Mouse (Mus musculus) heart, adult 2 months (tissue): Measurements from ENCODE around the gene Tmem245. TPM values are rescaled to one million over a fixed set of nuclear protein-coding genes. Genes with fewer than 3 reads are reported as not detected.
A peak's percentile ranks its signal among the peaks of the same experiment; 100 is the strongest.

Experiments
- DNase-seq, 2 experiments: peaks; one replicate each; pipeline ENCODE4 v3.0.0; 2021
- H3K27ac ChIP-seq: fragments of 200-600 bp; 2 replicates; pipeline ENCODE4 v1.8.1; 2022
- H3K27me3 ChIP-seq: fragments of 200-500 bp; 2 replicates; pipeline ENCODE4 v1.6.1; 2012; ENCODE audit warnings: mild to moderate bottlenecking, low read length, inconsistent platforms, mixed read lengths; ENCODE audit not compliant: control insufficient read depth, insufficient read depth
- H3K36me3 ChIP-seq: fragments of 200-500 bp; 2 replicates; pipeline ENCODE4 v1.6.1; 2012; ENCODE audit warnings: low read length, inconsistent platforms; ENCODE audit not compliant: control insufficient read depth, insufficient read depth
- H3K4me1 ChIP-seq: fragments of 200-500 bp; 2 replicates; pipeline ENCODE4 v1.6.1; 2011; ENCODE audit warnings: low read length; ENCODE audit not compliant: control insufficient read depth, insufficient read depth
- H3K4me3 ChIP-seq: fragments of 200-600 bp; 2 replicates; pipeline ENCODE4 v1.8.1; 2022
- H3K79me2 ChIP-seq: fragments of 200-500 bp; replicated peaks from 2 replicates; pipeline ENCODE4 v1.6.1; 2012; ENCODE audit warnings: mild to moderate bottlenecking, inconsistent platforms, low read length, moderate library complexity, mixed read lengths; ENCODE audit not compliant: control insufficient read depth, insufficient read depth
- H3K9ac ChIP-seq: fragments of 200-500 bp; 2 replicates; pipeline ENCODE4 v1.6.1; 2012; ENCODE audit warnings: low read depth, mild to moderate bottlenecking, control low read depth, inconsistent platforms, low read length, mixed read lengths
- CTCF ChIP-seq: fragments of 200-600 bp; IDR thresholded peaks from 2 replicates; pipeline ENCODE4 v1.8.1; 2022; ENCODE audit warnings: antibody characterized with exemption, mild to moderate bottlenecking, moderate library complexity
- EP300 ChIP-seq: fragments of 200-500 bp; IDR thresholded peaks from 2 replicates; pipeline ENCODE4 v1.6.1; 2011; ENCODE audit warnings: low read depth, low read length, control low read depth; ENCODE audit not compliant: insufficient read depth
- POLR2A ChIP-seq: fragments of 200-500 bp; IDR thresholded peaks from 2 replicates; pipeline ENCODE4 v1.6.1; 2011; ENCODE audit warnings: mild to moderate bottlenecking, low read depth, low read length, control low read depth; ENCODE audit not compliant: insufficient read depth
- WGBS: fragments of 180-500 bp; shearing (Covaris S2); methylation state at CpG from one replicate; pipeline ENCODE4 v1.1.7; 2018; 5-methylcytosine and 5-hydroxymethylcytosine counted together
- intact Hi-C: fragments of 180-260 bp; cut with DNase I; formaldehyde crosslinking; loops from one replicate; pipeline ENCODE4 v1.15.1; 2025
- polyA plus RNA-seq: library from polyadenylated mRNA; depleted of rRNA; stranded (reverse); fragments of >200 nt; gene quantifications from 2 replicates; pipeline ENCODE4 v1.2.3, GENCODE M21; 2012
- total RNA-seq, 2 experiments: library from RNA; stranded (reverse); gene quantifications; 2 replicates each; pipeline ENCODE4 v1.2.3; 2021

The Tmem245 gene
- total and polyA plus RNA-seq, 3 experiments, result 24.0 to 77.3 (median 66.3) TPM

DNA sequence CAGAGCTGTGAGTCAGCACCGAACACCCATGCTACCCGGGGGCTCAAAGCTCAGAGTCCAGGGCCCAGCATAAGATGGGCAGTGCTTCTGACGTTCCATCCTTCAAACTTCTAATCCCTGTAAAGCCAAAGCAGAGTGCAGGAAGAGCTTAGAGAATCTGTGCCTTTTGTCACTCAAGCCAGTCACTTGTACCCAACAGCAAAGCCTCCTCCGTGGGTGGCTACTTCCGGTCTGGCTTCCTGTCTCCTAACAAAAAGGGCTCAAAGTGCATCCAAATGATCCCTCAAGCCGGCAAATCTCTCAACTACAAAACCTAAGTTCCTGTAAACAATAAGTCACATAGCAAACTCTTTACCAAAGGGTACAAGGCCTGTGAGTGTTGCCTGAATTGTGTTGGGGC lies 2.3 kb upstream of the Tmem245 start:
- H3K36me3 ChIP-seq, result peaks cover 4% of the 10 kb centered on the region; the same call in 1 of the 2 replicates
- DNase-seq, result no peak
- intact Hi-C loops, result loop anchor here (5.0 kb wide), 1 partner anchor 82 kb away; the partner anchor contains the start of gene Ctnnal1
- no peak overlapping the region for H3K9ac ChIP-seq
- H3K79me2 ChIP-seq, result 0 out of 2 replicates have a peak, but pooled peaks cover 1% of the 10 kb centered on the region
- H3K4me3 ChIP-seq, result no peak overlapping the region
- WGBS, result 38% methylated on average over 6 of the region's 6 CpGs
- TF ChIP-seq POLR2A (no peak), EP300 (0 out of 2 replicates have a peak, but pooled peaks have one; percentile 57)
- H3K27ac ChIP-seq, result peak overlapping the region; percentile 65
- H3K4me1 ChIP-seq, result peaks cover 6% of the 10 kb centered on the region
- H3K27me3 ChIP-seq, result no peaks in the 10 kb centered on the region

GRCm38 (mm10) chr4:56946180-56946579 lies 1.1 kb downstream of the Tmem245 start:
- 1% methylated on average over 14 of the region's 14 CpGs for WGBS
- no peak for DNase-seq
- Histone ChIP-seq H3K36me3 (peaks cover 23% of the 10 kb centered on the region), H3K79me2 (peaks cover 6% of the 10 kb centered on the region; the same call in 1 of the 2 replicates), H3K9ac (peak overlapping the region; percentile 87), H3K4me1 (peaks cover 21% of the 10 kb centered on the region), H3K27ac (peak overlapping the region; percentile 97), H3K27me3 (no peaks in the 10 kb centered on the region), H3K4me3 (peak overlapping the region; percentile 96)
- intact Hi-C loops, result loop anchor here (5.0 kb wide), 1 partner anchor 79 kb away; the partner anchor contains the start of gene Ctnnal1
- TF ChIP-seq EP300, result no peak
- TF ChIP-seq CTCF, result no peak
- no peak for TF ChIP-seq POLR2A

- TF ChIP-seq EP300, result peak; percentile 23; the same call in 1 of the 2 replicates
- peak; percentile 42 for TF ChIP-seq CTCF
- peak; percentile 48; the same call in 1 of the 2 replicates for TF ChIP-seq POLR2A
- peak; percentile 33 to 56 for DNase-seq
- 19% methylated on average over 4 of the region's 4 CpGs for WGBS
- Histone ChIP-seq H3K4me3 (no peak overlapping the region), H3K27ac (peak overlapping the region; percentile 97), H3K36me3 (peaks cover 27% of the 10 kb centered on the region), H3K4me1 (peaks cover 20% of the 10 kb centered on the region), H3K9ac (peak overlapping the region; percentile 0; the same call in 1 of the 2 replicates), H3K79me2 (peaks cover 6% of the 10 kb centered on the region), H3K27me3 (no peaks in the 10 kb centered on the region)
- intact Hi-C loops, result no loop called here
These were observed 3.0 kb downstream of the Tmem245 start for GRCm38 (mm10) chr4:56944286-56944685.

DNA sequence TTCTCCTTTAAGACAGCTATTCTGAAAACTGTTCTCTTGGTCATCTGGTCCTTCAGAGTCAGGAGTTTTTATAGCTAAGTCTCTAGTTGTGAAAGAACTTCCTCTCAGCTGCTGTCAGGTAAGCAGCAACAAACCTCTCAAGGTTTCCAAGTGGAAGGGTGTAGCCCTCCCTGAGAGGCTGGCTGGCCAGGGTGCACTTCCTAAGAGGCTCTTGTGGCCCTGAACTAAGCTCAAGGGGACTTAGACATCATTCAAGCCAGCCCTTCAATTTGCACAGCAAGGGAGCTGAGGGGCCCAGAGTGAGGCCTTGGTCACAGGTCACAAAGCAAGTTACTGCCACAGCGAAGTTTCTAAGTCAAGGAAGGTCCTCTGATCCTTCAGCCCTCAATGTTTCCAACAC lies 4.0 kb downstream of the Tmem245 start:
- H3K4me1 ChIP-seq, result peaks cover 24% of the 10 kb centered on the region
- no peak overlapping the region for H3K4me3 ChIP-seq
- H3K9ac ChIP-seq, result peak overlapping the region; percentile 8; the same call in 1 of the 2 replicates
- H3K27me3 ChIP-seq, result no peaks in the 10 kb centered on the region
- H3K27ac ChIP-seq, result peak overlapping the region; percentile 97
- DNase-seq, result no peak
- 90% methylated on average over 1 of the region's 1 CpGs for WGBS
- H3K36me3 ChIP-seq, result peaks cover 36% of the 10 kb centered on the region
- no peak for TF ChIP-seq CTCF
- TF ChIP-seq POLR2A, result no peak
- TF ChIP-seq EP300, result no peak
- peaks cover 8% of the 10 kb centered on the region for H3K79me2 ChIP-seq
- intact Hi-C loops, result no loop called here

DNA sequence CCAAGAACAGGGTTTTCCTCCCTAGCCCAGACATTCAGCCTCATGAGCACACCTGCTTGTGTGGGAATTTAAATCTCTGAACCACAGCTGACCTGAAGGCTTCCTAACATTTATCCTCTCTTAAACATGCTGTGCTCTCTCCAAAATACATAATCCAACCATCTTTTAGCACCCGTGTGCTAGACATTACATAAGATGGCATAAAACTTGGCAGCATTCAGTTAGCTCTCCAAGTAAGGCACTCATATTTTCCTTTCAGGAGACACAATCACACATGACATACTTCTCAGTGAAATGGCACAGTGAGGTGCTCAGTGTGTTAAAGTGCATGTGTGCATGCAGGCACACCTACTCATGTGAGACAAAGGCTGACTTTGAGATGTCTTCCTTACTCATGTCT lies 4.7 kb downstream of the Tmem245 start:
- H3K4me1 ChIP-seq, result peaks cover 24% of the 10 kb centered on the region
- WGBS, result 46% methylated on average over 1 of the region's 1 CpGs
- H3K36me3 ChIP-seq, result peaks cover 40% of the 10 kb centered on the region
- TF ChIP-seq POLR2A, result no peak
- H3K9ac ChIP-seq, result no peak overlapping the region
- no peak overlapping the region for H3K4me3 ChIP-seq
- peaks cover 8% of the 10 kb centered on the region for H3K79me2 ChIP-seq
- H3K27me3 ChIP-seq, result no peaks in the 10 kb centered on the region
- peak overlapping the region; percentile 97 for H3K27ac ChIP-seq
- DNase-seq, result no peak
- intact Hi-C loops, result no loop called here

GRCm38 (mm10) chr4:56941481-56941880 lies 5.8 kb downstream of the Tmem245 start:
- Histone ChIP-seq H3K79me2 (peaks cover 8% of the 10 kb centered on the region), H3K9ac (no peak overlapping the region), H3K27me3 (no peaks in the 10 kb centered on the region), H3K4me3 (no peak overlapping the region), H3K27ac (peak overlapping the region; percentile 2), H3K4me1 (peaks cover 30% of the 10 kb centered on the region), H3K36me3 (peaks cover 47% of the 10 kb centered on the region)
- WGBS, result 72% methylated on average over 4 of the region's 4 CpGs
- intact Hi-C loops, result no loop called here
- no peak for DNase-seq
- TF ChIP-seq POLR2A (no peak), CTCF (no peak), EP300 (no peak)
